Mouse (Mus musculus): Measurements from ENCODE around the gene Fhl2.

- TF ChIP-seq CTCF (IDR thresholded peaks at IDR 0.05; ENCODE audit: insufficient read depth, low read depth, low read length) (no peak), POLR2A (IDR thresholded peaks at IDR 0.05; ENCODE audit: insufficient read depth, low read depth, low read length) (no peak)
These were observed 13.5 kb upstream of the Fhl2 start for GRCm38 (mm10) chr1:43210285-43210684.

Measured in olfactory bulb, adult 2 months (tissue).